Mouse (Mus musculus) lung, postnatal 14 days (tissue): ENCODE measurements around the gene Cd164l2.

Source experiments
- DNase-seq: peaks from one replicate; pipeline ENCODE4 v3.0.0; 2021

Cd164l2 gene

DNA sequence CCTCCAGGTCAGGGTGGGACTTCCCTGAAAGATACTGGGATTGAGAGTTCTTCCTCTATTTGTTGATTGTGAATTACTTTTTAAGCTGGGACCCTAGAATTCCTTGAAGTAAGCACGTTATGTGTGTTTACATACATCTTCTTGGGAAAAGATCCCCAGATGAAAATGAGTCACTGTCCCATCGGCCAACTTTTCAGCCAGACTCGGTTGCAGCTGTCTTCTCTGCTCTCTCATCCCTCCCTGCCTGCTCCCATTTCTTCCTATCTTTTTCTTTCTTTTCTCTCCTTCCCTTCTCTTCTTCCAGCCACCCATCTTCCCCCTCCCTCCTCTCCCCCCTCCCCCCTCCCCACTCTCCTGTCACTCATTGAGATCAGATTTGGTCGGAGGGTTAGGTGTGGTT is 16.9 kb upstream of the Cd164l2 start:
- DNase-seq: no peak

DNA sequence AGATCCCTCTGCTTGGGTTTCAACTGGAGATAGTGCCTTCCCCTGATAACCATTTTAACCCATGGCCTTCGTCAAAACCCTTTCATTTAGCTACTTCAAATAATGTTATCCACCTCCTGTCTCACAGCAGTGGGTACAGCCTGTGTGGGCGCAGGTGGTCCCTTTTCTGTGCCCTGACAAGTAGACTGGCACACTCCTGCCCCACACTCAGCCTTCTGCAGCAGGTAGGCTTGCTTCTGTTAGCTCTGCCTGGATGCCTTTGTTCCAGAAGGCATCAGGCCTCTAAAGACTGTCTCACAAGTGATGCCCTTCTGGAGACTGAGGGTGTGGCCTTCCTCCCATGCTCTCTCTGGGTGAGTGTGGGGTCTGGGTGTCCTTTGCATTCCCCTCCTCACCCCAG is 15.8 kb upstream of the Cd164l2 start:
- no peak for DNase-seq

DNA sequence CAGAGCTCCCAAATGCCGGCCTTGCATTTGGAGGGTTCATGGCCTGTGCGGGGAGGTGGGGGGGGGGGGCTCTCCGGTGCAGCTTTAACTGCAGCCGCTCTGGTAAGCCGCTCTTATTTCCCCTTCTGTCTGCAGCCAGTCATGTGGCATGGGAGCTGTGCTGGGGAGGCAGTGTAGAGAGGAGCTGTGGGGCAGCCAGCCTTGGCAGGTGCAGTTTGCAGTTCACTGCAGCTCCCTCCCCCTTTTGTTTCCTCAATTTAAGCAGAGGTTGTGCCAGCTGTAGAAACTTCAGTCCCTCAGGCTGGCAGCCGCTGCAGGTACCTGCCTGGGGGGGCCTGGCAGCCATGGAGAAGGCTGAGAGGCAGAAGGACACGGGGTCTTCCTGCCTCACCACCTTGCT is 15.1 kb upstream of the Cd164l2 start:
- DNase-seq: no peak

DNA sequence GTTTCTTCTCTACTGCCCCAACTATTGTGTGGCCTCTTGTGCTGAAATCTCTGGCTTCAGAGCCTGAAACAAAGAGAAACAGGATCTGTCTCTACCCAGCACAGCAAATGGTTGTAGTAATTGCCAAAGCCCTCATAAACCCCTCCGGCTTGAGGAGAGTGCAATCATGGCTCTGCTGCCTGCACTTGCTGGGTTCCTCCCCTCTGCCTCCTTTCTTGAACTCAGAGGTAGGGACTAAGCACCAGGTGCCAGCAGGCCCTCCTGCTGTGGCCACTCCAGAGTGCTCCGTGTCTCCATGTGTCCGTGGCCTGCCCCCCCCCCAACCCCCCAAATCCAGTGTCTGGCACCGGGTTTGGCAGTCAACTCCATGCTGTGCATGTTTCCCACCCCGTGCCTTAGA is 14.6 kb upstream of the Cd164l2 start:
- no peak for DNase-seq

DNA sequence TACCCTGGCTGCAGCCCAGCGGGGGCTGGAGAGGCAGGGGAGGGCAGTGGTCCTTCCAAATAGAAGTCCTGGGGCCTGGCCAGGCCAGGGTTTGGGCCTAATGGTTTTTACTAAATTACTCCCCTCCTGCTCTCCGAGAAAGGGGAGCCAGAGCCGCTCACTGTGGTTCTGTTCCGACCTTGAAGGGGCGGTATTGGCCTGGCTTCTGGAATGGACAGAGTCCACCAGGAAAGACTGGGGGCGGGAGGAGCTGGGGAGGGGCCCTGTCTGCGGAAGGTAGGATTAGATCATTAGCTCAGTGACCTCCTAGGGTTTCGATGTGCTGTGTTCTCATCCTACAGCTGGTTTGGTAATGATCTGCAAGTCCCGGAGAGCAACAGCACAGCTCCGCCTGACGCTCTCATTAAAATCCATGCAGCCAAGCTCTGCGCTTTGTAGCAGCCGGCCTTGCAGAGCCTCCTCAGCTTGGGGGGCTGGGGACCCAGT is 14.1 kb upstream of the Cd164l2 start:
- no peak for DNase-seq

DNA sequence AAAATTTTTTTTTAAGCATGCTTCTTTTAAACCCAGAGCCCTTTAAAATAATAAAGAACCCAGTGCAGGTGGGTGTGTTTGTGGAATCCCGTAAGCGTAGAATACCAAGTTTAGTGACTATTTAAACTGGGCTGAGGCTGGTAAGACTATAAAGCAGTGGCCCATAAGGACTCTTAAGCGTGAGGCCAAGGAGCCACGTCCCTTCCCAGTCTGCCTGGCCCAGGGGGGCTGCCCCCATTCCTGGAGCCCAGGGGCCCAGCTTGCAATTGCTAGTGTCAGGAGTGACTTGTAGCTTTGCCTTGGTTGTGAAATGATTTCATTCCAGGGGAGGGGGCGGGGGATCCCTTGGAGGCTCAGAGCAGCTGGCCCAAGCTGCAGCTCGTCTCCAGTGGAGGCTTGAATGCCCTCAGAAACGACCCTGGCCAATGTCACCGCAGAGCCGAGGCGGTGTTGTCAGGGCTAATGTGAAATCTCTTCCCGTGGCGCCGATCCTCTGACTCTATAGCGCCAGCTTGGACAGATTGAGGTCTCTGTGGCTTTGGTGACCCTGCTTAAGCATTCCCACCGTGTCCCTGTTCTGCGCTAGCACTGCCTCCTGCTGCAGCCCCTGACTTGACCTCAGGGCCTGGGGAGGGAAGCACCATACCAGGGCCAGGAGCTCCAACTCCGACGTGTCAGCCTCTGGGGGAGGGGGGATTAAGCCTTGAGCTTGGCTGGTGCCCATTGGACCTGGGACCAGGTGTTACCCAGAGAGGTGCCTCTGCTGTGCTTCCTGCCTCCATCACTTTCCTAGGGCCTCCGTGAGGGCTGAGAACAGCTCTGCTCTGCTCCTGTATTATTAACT is 13.4 kb upstream of the Cd164l2 start:
- DNase-seq: no peak

DNA sequence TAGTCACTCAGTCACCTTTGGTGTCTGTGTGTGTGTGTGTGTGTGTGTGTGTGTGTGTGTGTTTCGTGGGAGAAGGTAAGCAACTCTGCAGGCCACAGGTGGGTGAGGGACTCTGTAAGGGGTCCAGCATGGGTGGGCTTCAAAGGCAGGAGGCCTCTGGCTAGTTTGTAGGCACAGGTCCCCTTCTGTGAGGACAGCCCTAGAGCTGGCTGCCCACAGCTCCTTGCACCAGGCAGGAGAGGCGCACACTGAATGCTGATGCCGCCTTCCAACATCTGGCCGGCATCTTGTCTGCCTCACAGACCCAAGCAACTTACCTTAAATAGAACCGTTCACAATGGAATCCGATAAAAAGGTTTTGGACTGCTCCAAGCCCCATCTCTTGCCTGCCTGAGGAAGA is 12.2 kb upstream of the Cd164l2 start:
- no peak for DNase-seq

DNA sequence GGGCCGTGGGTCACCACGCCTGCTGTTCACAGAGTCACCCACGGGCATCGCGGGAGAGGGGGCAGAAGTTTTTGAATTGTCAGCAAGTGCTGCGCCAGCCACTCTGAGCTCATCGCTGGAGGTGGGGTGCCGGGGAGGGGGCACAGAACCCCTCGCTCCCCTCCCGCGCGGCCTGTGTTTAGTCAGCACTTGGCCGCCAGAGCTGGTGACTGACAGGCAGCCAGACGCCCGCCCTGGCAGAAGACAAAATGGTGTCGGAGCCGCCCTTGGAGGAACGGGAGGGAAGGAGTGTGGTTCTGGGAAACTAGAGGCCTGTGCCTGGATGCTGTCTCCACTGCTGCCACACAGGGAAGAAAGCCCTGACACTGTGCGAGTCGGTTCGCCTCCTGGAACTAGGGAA is 11.6 kb upstream of the Cd164l2 start:
- DNase-seq: peak; percentile 61

DNA sequence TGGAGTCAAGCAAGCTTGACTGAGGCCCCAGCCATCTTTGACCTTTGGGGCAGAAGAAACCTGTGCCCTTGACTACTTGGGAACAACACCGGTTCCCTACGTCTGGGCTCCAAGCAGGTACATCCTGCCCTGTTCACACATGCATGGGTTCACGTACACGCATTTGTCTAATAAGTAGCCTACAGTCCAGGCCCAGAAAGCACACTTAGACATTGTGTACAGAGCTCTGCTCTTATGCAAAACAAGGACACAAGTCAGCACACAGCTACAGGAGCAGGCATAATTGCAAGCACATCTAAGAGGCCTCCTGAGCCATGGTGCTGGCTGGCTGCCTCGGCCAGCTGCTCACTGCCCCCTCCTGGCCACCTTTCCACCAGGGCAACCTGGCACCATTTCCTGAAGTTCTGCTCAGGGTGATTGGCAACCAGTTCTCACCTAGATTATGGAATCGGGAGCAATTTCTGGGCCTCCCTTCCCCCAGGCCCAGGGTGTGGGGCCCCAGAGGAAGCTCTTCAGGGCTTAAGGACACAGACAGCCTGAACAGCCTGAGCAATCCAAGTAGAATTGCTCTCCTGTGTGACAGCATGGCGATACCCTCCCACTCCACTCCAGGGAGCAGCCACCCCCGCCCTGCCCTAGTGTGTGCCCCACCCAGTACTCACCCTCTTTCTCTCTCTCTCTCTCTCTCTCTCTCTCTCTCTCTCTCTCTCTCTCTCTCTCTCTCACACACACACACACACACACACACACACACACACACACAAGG is 10.7 kb upstream of the Cd164l2 start:
- DNase-seq: peak; percentile 75

DNA sequence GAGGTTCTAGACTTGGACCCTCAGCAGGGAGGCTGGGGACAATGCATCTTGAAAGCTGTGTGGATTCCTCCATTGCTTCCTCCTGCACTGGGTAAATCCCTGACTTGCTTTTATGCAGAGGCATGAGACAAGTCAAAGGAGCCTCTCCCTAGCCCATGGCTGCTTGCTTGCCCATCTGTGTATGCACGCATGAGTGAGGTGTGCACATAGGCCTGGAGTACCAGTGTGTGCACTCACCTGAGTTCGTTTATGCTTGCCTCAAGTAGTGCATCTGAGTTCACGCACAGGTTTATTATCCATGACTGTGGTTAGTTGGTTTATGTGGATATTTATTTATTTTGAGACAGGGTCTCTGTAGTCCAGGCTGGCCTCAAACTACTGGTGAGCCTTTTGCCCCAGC is 9.7 kb upstream of the Cd164l2 start:
- no peak for DNase-seq

DNA sequence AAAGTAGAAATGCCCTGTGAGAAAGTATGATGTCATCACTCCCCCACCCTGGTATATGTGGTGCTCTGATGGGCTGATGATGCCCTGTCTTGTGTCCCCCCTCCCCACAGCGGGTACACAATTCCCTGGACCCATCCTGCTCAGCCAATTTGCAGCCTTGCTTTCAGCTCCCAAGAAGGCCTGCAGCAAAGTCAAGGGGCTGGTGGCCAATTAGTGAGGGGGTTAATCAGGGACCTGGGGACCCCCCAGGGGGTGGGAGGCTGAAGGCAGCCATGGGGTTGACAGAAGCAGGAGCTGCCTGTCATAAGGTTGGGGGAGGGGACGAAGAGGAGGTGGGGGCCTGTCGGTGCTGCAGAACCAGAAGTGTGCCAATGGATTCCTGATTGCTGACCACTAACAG is 8.3 kb upstream of the Cd164l2 start:
- no peak for DNase-seq

DNA sequence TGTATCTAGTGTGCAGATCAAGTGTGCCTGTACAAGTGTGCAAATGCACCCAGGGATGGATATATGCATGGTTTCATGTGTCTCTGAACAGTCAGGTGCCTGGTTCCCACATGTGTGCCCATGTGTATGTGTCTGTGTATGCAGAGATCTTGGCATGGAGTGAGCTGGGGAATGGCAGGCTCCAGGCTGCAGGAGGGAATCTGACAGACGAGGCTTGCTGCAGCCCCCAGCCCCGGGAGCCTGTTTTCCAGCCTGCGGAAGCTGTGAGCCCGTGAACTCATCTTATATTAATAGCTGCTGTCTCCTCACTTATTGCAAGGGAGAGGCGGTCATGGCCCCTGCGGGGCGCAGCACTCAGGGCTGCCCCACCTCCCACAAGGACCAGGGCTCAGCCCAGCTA is 7.6 kb upstream of the Cd164l2 start:
- DNase-seq: no peak

DNA sequence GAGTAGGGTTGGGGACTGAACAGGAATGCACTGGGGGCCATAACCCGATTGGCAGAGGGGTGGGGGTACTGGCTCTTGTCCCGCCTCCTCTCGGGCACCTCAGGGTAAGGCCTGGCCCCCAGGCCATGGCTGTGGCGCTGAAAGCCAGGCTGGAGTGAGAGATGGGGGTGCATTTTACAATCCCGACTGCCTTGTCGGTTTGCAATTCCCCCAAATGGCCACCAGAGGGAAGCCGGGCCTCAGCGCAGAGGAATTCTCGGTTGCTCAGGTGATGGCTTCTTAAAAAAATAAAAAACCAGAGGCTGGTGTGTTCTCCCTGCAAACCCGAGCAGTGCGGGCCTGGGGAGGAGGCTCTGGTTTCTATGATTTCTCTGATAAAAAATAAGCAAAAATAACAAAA is 2.6 kb upstream of the Cd164l2 start:
- DNase-seq: peak; percentile 54

DNA sequence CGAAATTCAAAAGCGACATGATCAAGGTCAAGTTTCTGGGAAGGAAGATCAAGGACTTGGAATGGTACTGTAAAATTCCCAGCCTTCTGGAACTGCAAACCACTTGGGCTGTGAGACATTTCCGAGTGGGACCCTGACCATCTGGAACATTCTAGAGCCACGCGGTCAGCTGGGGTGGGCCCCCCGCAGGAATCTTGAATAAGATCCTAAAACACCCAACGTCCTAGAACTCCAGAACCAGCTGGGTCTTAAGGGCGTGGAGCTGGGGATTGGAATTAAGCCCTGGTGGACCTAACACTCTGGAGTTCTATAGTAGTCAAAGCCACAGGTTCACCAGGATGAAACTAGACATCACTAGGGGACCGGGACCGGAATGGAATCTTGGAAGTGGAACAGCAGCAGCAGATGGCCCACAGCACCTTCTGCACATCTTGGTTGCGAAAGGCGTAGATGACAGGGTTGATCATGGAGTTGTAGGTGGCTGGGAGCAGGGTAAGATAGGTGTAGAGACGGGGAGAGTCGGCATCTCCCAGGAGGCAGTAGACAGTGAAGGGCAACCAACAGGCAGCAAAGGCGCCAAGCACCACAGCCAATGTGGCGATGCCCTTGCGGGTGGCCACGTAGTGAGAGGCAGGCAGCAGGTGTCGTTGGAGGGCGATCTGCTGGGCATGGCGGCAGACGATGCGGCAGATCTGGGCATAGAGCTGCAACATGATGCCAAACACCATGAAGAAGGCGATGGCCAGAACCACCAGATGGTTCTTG is 1.7 kb upstream of the Cd164l2 start:
- no peak for DNase-seq

DNA sequence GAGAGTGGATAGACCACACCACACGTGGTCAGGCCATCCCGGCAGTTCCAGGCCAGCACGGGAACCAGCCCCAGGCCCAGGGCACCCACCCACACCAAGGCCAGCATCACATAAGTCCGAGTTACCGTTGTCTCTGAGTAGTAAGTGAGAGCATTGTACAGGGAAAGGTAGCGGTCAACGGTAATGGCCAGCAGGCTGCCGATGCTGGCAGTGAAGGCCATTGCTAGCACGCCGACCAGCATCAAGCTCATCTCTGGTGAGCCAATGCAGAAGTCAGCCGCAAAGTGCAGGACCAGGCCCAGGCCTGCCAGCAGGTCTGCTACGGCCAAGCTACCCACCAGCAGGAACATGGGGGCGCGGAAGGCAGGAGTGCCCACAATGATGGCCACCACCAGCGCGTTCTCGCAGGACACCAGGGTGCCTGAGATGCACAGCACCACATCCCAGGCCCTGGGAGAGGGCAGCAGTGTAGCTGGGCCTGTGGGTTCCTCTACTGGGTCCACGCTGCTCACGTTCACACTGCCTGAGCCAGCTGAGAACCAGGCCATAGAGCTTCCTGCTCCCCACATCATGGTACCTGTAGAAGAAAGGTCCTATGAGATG is 1.0 kb upstream of the Cd164l2 start:
- no peak for DNase-seq

DNA sequence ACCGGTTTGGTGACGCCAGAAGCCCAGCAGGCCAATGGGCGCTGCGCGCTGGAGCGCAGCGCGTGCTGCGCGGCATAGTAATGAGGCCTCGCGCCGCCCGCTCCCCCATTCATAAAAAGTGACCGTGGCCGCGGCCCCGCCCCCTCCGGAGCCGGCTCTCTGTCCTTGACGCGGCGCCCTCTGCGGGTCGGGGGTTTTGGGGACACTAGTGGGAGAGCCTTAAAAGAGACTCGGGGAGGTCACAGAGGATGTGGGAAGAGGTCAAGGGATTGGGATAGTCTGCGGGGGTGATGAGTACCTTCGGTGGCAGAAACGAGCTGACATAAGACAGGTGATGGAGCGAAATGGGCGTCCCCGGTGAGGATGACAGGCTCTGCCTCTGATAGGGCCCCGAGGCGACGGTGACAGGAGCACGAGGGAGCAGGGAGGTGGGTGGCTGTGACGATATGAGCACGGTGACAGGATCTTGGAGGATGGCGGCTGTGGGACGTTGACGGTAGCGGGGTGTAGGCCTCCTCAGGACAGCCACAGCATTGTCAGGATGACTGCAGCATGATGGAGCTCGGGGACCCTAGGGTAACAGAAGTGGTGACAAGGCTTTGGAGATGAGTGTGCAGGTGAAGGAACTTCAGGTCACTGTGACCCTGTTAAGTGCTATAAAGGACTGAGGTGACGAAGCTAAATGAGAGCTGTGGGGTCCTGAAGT is 784 bp downstream of the Cd164l2 start:
- peak; percentile 82 for DNase-seq

DNA sequence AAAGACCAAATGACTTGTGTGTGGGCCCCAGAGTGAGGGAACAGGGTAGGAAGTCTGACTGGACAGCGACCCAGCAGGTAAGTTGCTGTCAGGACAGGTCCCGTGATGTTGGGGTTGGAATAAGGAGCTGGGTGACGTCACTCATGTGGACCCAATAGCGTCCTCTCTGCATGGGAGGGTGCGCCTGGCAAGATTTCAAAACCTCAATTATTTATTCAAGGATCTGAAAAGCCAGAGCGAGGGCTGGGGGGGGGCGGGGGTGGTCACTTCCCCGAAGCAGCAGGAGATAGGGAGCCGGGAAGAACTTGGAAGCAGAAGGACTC is 1.3 kb downstream of the Cd164l2 start:
- DNase-seq: no peak

DNA sequence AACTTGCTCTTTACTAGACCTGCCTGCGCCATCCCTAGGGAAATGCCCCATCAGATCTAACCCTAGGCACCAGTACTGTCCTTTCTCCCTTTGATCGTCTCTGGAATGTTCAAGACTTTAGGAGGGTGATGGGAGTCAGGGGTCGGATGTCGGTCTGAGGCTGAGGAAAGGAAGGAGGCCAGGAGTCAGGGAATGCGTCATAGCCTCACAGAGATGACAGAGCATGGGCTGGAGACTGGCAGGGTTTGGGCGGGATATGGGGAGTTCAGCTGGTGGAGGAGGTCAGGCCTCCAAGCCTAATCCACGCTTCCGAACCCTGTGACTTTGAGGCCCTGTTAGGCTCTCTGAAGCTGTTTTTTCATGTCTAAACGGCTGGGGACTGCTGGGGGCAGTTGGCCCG is 1.7 kb downstream of the Cd164l2 start:
- DNase-seq: no peak

DNA sequence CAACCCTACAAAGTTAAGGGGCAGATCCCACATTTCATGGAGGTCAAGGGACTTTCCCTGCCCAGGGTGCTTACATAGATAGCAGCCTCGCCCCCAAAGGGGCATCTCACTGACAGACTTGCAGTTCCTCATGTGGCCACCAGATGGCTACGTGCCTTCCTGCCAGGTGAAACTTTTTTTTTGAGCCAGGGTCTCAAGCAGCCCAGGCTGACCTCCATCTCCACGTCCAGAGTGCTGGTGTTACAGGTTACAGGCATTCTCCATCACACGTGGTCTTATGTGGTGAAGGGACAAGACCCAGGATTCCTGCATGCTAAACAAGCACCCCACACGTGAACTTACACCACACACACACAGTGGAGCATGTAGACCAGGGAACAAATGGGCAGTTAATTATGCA is 5.7 kb downstream of the Cd164l2 start:
- DNase-seq: peak; percentile 76

DNA sequence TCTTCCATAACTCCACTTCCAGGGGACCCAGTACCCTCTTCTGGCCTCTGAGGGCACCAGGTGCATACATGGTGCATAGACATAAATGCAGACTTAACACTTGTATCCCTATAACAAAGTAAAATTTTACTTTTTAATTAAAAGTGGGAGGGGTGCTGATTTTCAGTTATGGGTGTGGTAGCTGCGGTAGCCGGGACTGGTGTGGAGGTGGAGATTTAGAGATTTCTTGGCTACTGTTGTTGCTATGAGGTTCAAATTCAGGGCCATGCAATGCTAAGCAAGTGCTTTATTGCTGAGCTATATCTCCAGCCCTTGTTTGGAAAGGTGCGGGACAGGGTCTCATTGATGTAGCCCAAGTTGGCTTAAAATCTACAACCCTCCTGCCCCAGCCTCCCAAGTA is 6.8 kb downstream of the Cd164l2 start:
- DNase-seq: no peak

DNA sequence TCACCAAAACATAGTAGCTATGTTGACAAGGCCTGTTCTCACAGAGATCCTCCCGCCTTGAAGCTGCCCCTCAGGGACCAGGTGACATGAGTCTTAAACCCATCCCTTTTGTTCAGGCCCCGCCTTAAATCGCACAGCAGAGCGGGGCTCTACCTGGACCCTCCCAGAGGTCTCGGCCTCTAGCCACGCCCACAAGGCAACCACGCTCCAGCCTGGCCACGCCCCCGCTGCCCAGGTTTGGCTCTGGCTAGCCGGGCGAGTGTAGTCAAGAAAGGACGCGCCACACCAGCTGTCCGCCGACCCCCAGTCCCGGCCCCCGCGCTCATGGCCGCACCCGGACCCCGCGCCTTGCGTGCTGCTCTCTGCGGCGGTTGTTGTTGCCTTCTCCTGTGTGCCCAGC is 8.7 kb downstream of the Cd164l2 start:
- peak; percentile 59 for DNase-seq

DNA sequence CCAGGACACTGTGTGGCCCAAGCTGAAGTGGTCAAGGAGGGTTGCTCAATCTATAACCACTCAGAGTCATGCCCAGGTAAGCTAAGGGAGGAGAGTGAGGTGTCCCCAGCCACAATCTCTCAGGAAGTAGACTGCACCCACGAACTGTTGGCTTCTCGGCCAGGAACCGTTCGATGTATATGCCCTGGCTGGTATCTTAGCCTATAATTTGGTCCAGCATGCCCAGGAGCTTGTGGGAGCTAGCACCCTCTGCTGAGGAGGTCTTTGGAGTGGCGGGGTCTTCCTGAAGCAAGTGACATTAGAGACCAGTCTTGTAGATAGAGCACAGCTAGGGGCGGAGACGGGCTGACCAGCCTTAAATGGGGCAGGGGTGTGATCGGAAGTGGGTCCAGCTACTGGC is 9.8 kb downstream of the Cd164l2 start:
- no peak for DNase-seq

DNA sequence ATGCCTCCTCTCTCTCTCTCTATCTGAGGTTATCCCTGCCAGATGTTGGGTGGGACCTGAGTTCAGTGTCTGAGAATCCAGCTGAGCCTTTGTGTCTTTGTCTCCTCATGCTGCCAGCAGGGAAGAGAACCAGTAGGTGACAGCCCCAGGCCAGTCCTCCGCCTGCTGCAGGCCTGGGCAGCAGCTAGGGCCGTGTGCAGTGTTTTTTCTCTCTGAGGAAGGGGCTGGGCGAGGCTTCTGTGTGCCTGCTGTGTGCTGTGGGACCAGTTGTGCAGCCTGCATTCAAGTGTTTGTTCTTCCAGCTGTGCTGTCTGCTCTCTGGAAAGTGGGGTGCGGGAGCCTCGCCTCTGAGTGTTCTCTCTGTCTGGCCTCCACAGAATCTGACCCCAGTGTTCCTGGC is 11.9 kb downstream of the Cd164l2 start:
- DNase-seq: no peak
